Mouse (Mus musculus): ENCODE measurements around the gene Nhlrc3. TPM values are rescaled to one million over a fixed set of nuclear protein-coding genes. Genes with fewer than 3 reads are reported as not detected.

The Nhlrc3 gene
- total RNA-seq, 1 experiment from 2014 or later = 12.4 TPM

- DNase-seq = no peak
Measured at GRCm38 (mm10) chr3:53454561-53454960, 8.6 kb downstream of the Nhlrc3 start.

- no peak for DNase-seq
Measured at GRCm38 (mm10) chr3:53454005-53454404, 9.1 kb downstream of the Nhlrc3 start.

GRCm38 (mm10) chr3:53453346-53453745 lies 9.8 kb downstream of the Nhlrc3 start:
- no peak for DNase-seq

- no peak for DNase-seq
Measured at GRCm38 (mm10) chr3:53452351-53452750, 10.8 kb downstream of the Nhlrc3 start.

- peak; percentile 22 for DNase-seq
Measured at GRCm38 (mm10) chr3:53450666-53451065, 12.5 kb downstream of the Nhlrc3 start.

GRCm38 (mm10) chr3:53448208-53448607 lies 14.9 kb downstream of the Nhlrc3 start:
- no peak for DNase-seq

GRCm38 (mm10) chr3:53446801-53447200 lies 16.3 kb downstream of the Nhlrc3 start:
- no peak for DNase-seq

GRCm38 (mm10) chr3:53445540-53445939 lies 17.6 kb downstream of the Nhlrc3 start:
- DNase-seq = no peak

- DNase-seq = no peak
Measured at GRCm38 (mm10) chr3:53436550-53436949, 26.6 kb downstream of the Nhlrc3 start.

GRCm38 (mm10) chr3:53434610-53435009 lies 28.5 kb downstream of the Nhlrc3 start:
- no peak for DNase-seq

- no peak for DNase-seq
Measured at GRCm38 (mm10) chr3:53423576-53423975, 39.6 kb downstream of the Nhlrc3 start.

GRCm38 (mm10) chr3:53422691-53423090 lies 40.4 kb downstream of the Nhlrc3 start:
- DNase-seq = no peak

- DNase-seq = no peak
Measured at GRCm38 (mm10) chr3:53421656-53422055, 41.5 kb downstream of the Nhlrc3 start.

- DNase-seq = no peak
Measured at GRCm38 (mm10) chr3:53417701-53418100, 45.4 kb downstream of the Nhlrc3 start.

GRCm38 (mm10) chr3:53416036-53416506 lies 47.1 kb downstream of the Nhlrc3 start:
- DNase-seq = no peak

GRCm38 (mm10) chr3:53413959-53414358 lies 49.2 kb downstream of the Nhlrc3 start:
- DNase-seq = no peak

- DNase-seq = no peak
Measured at GRCm38 (mm10) chr3:53413465-53413864, 49.7 kb downstream of the Nhlrc3 start.

GRCm38 (mm10) chr3:53412259-53412658 lies 50.9 kb downstream of the Nhlrc3 start:
- no peak for DNase-seq

GRCm38 (mm10) chr3:53410031-53410430 lies 53.1 kb downstream of the Nhlrc3 start:
- no peak for DNase-seq

- DNase-seq = peak; percentile 9
Measured at GRCm38 (mm10) chr3:53407145-53407544, 56.0 kb downstream of the Nhlrc3 start.

Other genes with a start within 250 kb of the Nhlrc3 start
- gene Proser1, start 334 bp upstream of the Nhlrc3 start, total RNA-seq (2021) = 30.8 and 32.0 TPM in 2 replicates
- gene Stoml3, start 25.3 kb upstream of the Nhlrc3 start, total RNA-seq (2021) = not detected in 2 replicates
- 0.15 and 0.57 TPM in 2 replicates for gene Frem2, start 194.0 kb upstream of the Nhlrc3 start, total RNA-seq (2021)